Mouse (Mus musculus) monocyte, adult 2 months (primary cell): Measurements from ENCODE around the gene Keg1.
"Not testable (repeated sequence)": the region's sequence is repeated elsewhere in the genome, so short reads cannot be mapped to it uniquely, and the experiment has no call there.

Experiments used
- DNase-seq, 2 experiments: peaks; one replicate each; pipeline ENCODE4 v3.0.0; 2022; ENCODE audit warnings: low spot score in 2 of 2, low read depth in 1 of 2

The Keg1 gene

GRCm38 (mm10) chr19:12695590-12695989 is at the start of gene Keg1:
TSS of gene Keg1 (plus strand) at chr19:12695786.
- no peak for DNase-seq

DNA sequence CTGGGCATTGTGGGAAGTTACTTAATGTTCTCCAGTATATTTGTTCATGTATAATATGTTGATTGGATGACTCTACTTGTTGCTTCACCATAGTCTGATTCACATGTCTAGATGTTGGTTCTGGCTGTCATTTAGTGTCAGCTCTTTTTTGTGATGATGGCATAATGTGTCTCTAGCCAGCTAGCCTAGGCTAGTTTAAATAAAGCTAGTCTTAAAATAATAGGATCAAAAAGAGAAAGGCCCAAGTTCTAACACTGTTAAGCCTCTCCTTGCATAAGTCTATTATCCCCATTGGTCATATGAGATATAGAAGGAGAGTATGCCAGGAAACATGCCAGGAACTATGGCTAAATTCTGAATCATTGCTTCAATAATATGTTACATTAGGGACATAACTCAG is 46.1 kb upstream of the Keg1 start:
- DNase-seq = no peak

DNA sequence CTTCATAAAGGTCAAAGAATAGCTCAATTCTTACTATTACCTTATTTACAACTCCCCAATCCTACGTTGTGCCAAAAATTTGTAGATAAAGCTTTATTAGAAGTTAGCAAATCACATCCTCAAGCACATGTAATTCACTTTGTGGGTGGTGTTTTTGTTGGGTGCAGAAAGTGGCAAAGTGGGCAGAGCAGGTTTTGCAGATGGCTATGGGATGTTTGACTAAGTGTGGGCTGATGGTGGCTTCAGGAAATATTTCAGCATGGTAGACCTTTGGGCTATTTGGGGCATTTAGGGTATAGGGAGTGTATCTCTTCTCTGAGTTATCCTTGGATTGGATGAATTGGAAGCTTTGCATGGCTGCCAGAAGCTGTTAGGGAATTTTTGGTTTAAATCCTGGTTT is 29.4 kb upstream of the Keg1 start:
- no peak for DNase-seq

- DNase-seq = not testable (repeated sequence)
These were observed 27.0 kb upstream of the Keg1 start for GRCm38 (mm10) chr19:12668601-12669000.

- no peak for DNase-seq
These were observed 25.4 kb upstream of the Keg1 start, which contains the start of gene Olfr1442 for GRCm38 (mm10) chr19:12670139-12670538. TSS of gene Olfr1442 (plus strand) at chr19:12670439.

- DNase-seq = no peak
These were observed 24.5 kb upstream of the Keg1 start for GRCm38 (mm10) chr19:12671051-12671450.

DNA sequence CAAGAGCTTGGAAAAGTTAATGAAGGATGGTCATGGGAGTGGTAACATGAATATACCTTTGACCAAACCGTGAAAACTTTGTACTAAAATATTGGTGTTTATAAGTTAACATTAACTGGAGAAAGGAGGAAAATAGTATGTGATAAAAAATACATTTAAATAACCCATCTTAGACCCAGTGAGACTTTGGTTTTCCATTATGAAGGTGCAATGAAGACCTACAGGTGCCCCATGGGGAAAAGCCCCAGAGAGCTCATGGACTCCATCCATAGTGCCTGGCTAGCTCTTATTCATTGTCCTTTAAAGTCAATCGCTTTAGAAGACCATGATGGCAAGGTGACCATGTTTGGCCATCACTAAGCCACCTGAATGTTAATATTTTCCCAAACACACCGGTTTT is 17.8 kb upstream of the Keg1 start, which contains the start of gene Olfr1443:
Gene Olfr1443, plus strand, starts transcription at position 301 of the 400 bp plus-strand sequence.
- no peak for DNase-seq

- DNase-seq = no peak
These were observed 10.9 kb upstream of the Keg1 start for GRCm38 (mm10) chr19:12684638-12685037.

DNA sequence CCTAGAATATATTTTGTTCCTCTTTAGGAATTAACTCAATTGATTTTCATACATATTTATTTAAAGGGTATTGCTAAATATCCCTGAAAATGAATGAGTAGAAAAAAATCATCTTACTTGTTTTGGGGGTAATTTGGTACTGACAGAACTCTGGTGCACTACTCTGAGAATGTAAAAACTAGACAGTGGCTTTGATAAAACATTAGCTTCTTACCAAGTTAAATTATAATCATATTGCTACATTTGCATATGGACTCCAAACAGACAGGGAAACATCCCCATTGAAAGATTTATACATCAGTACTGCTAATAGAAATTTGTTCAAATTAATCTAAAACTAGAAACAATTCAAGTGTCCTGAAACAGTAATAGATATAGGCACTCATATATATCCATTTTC is 10.4 kb upstream of the Keg1 start:
- no peak for DNase-seq

DNA sequence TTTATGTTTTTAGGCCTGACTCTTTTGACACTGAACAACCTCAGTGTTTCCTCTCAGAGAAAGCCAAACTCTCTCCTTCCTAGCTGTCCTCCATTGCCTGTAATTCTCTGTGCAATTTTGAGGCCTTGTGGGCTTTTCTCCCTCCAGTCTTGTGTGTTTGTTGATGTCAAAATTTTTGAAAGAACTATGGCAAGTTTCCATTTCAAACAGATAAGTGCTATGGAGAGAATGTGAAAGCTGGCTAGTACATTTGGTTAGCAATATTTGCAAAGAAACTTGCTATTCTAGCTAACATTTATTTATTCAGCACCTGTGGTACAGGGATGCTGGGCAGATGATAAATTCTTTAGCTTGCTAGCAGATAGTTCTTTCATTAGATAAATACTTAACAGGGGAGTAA is 635 bp downstream of the Keg1 start:
- no peak for DNase-seq

GRCm38 (mm10) chr19:12708458-12708857 is 12.9 kb downstream of the Keg1 start:
- no peak for DNase-seq

DNA sequence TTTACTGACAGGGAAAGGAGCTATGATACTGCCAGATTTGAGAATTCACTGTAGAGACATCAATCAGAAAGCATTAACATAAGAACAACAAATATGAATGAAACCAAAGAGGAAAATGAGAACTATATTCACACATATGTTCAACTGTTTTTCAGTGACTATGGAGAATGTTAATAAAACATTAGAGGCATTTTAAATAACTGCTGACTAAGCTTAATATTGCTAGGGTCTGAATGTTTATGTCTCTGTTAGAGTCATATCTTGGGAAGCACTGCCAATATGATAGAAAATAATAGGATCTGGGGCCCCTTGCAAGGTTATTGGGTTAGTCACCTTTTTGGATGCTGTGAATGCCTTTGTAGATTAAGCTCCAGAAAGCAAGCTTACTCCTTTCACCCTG is 13.4 kb downstream of the Keg1 start:
- DNase-seq = no peak

DNA sequence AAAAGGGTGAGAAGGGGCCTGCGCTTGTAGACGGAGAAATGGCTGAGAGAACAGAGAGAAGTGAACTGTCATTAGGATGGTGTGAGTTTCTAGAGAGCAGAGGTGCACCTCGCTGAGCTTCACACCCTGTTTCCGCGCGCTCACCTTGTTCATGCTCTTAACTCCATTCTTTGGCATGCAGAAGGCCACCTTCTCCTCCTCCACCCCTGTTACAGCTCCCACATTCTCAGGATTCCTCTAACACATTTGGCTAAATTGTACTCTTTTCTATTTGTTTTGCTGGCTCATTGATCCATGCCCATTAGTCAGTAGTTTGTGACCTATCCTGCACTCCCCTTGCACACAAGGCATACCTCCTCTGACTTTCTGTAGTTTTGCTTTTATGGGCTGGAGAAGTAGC is 23.6 kb downstream of the Keg1 start:
- no peak for DNase-seq

- DNase-seq = no peak
These were observed 24.9 kb downstream of the Keg1 start for GRCm38 (mm10) chr19:12720463-12720862.

- not testable (repeated sequence) for DNase-seq
These were observed 25.3 kb downstream of the Keg1 start for GRCm38 (mm10) chr19:12720919-12721318.

DNA sequence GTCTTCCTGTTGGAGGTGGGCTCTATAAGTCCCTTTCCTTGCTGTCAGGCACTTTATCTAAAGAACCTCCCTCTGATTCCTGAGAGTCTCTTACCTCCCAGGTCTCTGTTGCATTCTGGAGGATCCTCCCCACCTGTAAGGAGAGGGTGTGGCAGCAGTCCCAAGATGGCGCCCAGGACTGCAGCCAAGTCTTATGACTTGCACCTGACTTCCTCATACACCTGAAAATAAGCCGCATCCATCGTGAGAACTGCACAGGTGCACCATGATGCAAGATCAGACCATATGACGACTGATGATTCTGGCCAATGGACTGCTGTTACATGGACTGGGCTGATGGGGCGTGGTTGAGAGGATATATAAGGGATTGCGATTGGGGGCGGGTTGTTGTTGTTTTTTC is 26.0 kb downstream of the Keg1 start:
- not testable (repeated sequence) for DNase-seq

DNA sequence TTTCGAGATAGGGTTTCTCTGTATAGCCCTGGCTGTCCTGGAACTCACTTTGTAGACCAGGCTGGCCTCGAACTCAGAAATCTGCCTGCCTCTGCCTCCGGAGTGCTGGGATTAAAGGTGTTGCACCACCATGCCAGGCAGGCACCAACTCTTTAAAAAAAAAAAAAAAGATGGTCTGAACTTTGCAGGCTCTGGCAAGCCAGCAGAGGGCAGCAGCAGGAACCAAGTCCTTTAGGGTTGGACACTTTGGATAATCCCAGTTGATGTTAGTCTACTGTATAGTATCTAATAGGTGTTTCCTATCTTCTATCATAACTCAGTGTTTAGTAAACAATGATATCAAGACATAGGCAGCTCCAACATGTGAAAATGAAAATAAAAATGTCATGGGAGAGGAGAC is 26.7 kb downstream of the Keg1 start:
- no peak for DNase-seq

DNA sequence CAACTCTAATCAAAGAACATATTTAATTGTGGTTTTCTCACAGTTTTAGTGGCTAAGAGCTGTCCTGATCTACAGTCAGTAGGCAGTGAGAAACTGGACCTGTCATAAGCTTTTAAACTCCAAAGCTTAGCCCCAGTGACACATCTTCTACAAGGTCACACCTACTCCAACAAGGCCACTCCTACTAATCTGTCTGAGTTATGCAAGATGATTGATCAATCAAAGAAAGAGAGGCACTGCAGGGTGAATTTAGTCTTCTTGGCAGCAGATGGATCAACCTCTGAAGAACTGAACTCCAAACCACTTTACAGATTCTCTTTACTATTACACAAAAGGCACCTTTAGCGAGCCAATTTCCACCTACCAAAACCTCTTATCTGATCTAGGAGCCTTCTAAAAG is 30.3 kb downstream of the Keg1 start:
- DNase-seq = no peak

DNA sequence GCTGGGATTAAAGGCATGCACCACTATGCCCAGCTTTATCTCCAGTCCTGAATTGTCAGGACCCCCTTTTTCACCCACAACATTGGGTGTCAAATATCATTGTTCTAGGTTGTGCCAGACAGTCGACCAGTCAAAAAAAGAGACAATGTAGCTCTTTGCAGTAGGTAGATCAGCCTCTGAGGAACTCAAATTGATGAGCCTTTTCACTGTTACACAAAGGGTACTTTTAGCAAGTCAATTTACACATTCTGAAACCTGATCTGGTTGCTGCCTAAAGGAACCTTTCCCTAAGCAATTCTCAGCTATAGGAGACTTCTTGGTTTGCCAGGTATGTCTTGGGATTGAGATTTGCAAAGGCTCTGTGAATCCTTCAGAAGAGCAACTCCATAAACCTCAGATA is 35.5 kb downstream of the Keg1 start:
- no peak for DNase-seq

- DNase-seq = no peak
These were observed 36.4 kb downstream of the Keg1 start for GRCm38 (mm10) chr19:12731950-12732349.

GRCm38 (mm10) chr19:12756286-12756685 is 60.7 kb downstream of the Keg1 start:
- no peak for DNase-seq

- no peak for DNase-seq
These were observed 63.4 kb downstream of the Keg1 start for GRCm38 (mm10) chr19:12758936-12759478.

- no peak for DNase-seq
These were observed 64.1 kb downstream of the Keg1 start for GRCm38 (mm10) chr19:12759656-12760055.
